In the genomic region with DNA sequence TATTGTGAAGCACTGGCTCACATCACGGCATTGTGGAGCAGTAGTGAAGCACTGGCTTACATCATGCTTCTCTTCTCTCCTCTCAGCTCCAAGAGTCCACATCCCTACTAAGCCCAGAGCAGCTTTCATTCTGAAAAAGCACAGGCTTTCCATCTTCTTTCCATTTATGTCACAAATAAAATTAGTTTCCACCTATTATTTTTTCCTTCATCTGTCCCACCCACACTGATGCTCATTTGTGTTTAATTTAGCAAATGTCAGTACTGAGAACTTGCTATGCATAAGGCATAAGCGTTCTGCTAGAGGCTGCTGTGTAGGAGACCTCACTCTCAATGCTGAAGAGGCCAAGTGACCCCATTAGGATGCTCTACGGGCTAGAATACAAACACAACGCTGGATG, we compare ENCODE assay signal across 22 mouse cellular contexts.
"Had no signal": no experiment of that assay in that cellular context is flagged by ENCODE, and none has a peak within 500 bp of the region (broad histone marks: within the 10 kb centered on the region; RNA-seq: fewer than 3 reads in every experiment).

No protein-coding gene starts in this region.

- H3K27ac ChIP-seq: gastrocnemius, adult 2 months; heart, adult 2 months; heart, embryonic 13.5 days; heart, embryonic 15.5 days; hindbrain, embryonic 10.5 days; hindbrain, embryonic 12.5 days; hindbrain, embryonic 14.5 days; intestine, embryonic 15.5 days; limb, embryonic 10.5 days; limb, embryonic 12.5 days; liver, embryonic 13.5 days; liver, embryonic 15.5 days had no signal

- H3K4me1 ChIP-seq: hindbrain, embryonic 10.5 days; hindbrain, embryonic 12.5 days; intestine, embryonic 15.5 days; limb, embryonic 10.5 days; limb, embryonic 12.5 days; liver, embryonic 13.5 days; liver, embryonic 15.5 days had no signal

- DNase-seq: gastrocnemius, adult 2 months; gastrocnemius, postnatal 10 days; gastrocnemius, postnatal 25 days; heart, adult 2 months; heart, postnatal 14 days; heart, postnatal 4 days; kidney, adult 18-20 months; kidney, adult 8-10 months; kidney, postnatal 10 days; kidney, postnatal 25 days; kidney, postnatal 4 days; liver; liver, embryonic 13.5 days had no signal

- H3K4me3 ChIP-seq: gastrocnemius, adult 2 months; heart, adult 2 months; heart, embryonic 13.5 days; heart, embryonic 15.5 days; hindbrain, embryonic 10.5 days; hindbrain, embryonic 12.5 days; intestine, embryonic 15.5 days; limb, embryonic 10.5 days; limb, embryonic 12.5 days; liver, embryonic 13.5 days; liver, embryonic 15.5 days had no signal
